Mouse (Mus musculus) large intestine, adult 2 months (tissue): ENCODE data around the gene Gart. TPM values are rescaled to one million over a fixed set of nuclear protein-coding genes. Genes with fewer than 3 reads are reported as not detected.

Experiments
- DNase-seq: peaks from one replicate; pipeline ENCODE4 v3.0.0-alpha.2; 2012; ENCODE audit warnings: low read depth, low spot score
- WGBS: fragments of 180-500 bp; shearing (Covaris S2); methylation state at CpG from one replicate; pipeline ENCODE4 v1.1.7; 2018; 5-methylcytosine and 5-hydroxymethylcytosine counted together
- polyA plus RNA-seq: library from polyadenylated mRNA; depleted of rRNA; stranded (reverse); fragments of >200 nt; gene quantifications from 2 replicates; pipeline ENCODE4 v1.2.3, GENCODE M21; 2012; rRNA removed

Gart gene
- polyA plus RNA-seq = 35.5 and 36.5 TPM in 2 replicates

DNA sequence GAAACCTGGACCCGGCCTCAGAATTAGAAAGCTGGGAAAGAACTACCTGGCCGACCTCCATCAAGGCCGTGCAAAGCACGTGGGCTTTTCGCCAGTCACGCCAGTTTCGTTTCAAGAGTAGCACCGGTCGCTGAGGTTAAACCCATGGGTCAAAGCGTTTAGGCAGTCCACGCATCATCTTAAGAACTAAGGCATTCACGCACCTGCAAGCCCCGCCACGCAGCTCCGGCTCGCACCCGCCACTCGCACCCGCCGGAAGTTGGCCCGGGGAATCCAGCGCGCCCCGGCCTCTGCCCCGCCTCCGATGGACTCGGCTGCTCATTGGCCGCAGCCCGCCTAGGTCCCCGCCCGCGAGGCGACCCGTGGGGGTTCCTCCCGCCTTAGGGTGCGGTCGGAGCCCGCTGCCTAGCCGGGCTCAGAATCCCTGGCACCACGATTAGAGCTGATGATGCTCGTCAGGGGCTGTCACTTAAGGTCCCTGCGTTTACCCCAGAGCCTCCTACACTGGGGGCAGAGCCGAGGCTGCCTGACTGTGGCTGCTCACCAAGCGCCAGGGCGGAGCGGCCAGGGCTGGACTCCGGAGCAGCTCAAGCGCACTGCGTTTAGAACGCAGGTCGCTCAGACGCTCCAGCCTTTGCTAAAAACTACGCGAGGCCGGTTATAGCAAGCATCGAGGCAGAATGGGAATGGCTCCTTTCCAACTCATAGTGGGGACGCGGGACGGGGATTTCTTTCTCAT is at the start of gene Gart:
Gart (minus strand) TSS at position 272 of the 739 bp plus-strand sequence.
- peak; percentile 64 for DNase-seq
- 1% methylated on average over 59 of the region's 59 CpGs for WGBS

- WGBS = 50% methylated on average over 8 of the region's 8 CpGs
- no peak for DNase-seq
Measured at GRCm38 (mm10) chr16:91695108-91695755, 48.5 kb upstream of the Gart start.

- WGBS = 36% methylated on average over 14 of the region's 14 CpGs
- DNase-seq = no peak
Measured at GRCm38 (mm10) chr16:91694455-91695084, 47.8 kb upstream of the Gart start.

DNA sequence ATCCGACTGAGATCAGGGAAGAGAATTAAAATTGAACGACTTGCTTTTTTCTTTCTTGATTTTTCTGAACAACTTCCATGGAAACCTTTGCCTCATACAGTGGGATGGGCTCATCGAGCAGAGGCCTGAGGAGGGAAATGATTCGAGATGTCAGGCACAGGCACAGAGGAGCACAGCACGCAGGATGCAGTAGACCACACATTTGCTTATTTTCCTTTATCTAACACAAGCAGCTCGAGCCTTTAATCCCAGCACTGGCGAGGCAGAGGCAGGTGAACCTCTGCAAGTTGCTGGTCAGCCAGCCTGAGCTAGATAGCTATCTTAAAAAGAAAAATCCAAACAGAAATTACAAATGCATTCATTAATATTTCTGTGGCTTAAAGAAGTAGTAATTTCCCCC is 43.0 kb upstream of the Gart start:
- DNase-seq = no peak
- 60% methylated on average over 7 of the region's 7 CpGs for WGBS

- peak; percentile 43 for DNase-seq
- WGBS = 1% methylated on average over 71 of the region's 71 CpGs
Measured at GRCm38 (mm10) chr16:91688619-91689334, 42.0 kb upstream of the Gart start, which contains the start of gene Donson. Donson (minus strand) TSS chr16:91688770.

DNA sequence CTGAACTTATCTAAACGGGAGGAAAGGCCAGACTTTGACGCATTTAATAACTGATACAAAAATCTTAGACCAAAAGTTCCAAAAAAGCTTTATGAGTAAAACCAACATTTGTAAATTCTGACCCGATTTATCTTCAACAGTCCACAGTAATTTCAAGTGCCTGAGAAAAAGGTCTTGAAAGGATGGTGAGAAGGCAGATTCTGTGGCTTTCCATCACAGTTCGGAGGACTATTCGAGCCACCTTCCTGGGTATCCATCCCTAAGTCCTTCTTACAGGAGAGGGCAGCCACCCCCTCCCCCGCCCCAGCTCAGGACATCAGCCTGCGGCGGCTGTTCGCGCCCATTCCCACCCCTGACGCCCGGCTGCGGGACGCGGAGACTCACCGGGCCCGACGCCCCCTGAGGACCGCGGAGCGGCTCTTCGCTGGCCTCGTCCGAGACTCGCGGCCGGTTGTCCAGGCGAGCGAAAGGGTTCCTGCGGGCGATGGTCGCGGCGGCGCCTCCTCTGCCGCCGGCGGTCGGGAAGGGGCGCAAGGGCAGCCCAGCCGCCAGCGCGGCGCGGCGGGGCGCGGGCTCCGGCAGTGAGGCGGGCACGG is 41.4 kb upstream of the Gart start:
- WGBS = 2% methylated on average over 51 of the region's 51 CpGs
- DNase-seq = no peak

GRCm38 (mm10) chr16:91686369-91686768 is 39.6 kb upstream of the Gart start:
- no peak for DNase-seq
- 76% methylated on average over 5 of the region's 5 CpGs for WGBS

GRCm38 (mm10) chr16:91685526-91685925 is 38.8 kb upstream of the Gart start:
- 32% methylated on average over 5 of the region's 5 CpGs for WGBS
- DNase-seq = peak; percentile 66

GRCm38 (mm10) chr16:91680656-91681055 is 33.9 kb upstream of the Gart start:
- no peak for DNase-seq
- 67% methylated on average over 5 of the region's 5 CpGs for WGBS

DNA sequence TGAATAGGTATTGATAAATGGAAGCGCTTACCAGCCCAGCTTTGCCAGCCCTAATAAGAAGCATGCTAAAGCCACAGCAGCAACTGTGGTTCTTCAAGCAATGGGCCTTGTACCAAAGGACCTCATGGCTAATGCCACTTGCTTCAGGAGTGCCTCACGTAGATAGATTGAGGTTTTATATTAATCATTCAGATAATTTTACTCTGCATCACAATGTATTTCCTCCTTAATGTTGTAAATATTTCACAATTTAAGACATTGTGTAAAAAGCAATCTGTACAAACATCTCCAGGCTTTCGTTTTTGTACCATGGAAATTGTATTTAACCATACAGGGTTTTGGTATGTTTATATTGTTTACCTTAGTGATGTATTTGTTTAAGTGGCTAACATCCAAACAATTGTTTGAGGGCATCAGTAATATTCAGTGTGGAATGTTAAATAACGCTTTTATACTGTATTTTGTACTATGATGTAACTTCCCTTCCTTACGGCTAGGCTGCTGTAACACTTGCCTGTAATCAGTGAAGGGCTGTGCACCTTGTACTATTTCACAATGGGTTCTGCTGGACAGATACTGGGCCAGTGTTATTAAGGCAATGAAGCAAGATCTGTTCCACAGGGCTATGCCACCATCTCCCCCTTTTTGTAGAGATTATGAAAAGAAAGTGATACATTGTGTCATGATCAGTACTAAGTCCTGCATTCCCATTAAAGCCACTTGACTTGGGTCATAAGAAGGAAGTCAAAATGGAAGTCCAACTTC is 31.6 kb upstream of the Gart start:
- no peak for DNase-seq
- 64% methylated on average over 5 of the region's 5 CpGs for WGBS

DNA sequence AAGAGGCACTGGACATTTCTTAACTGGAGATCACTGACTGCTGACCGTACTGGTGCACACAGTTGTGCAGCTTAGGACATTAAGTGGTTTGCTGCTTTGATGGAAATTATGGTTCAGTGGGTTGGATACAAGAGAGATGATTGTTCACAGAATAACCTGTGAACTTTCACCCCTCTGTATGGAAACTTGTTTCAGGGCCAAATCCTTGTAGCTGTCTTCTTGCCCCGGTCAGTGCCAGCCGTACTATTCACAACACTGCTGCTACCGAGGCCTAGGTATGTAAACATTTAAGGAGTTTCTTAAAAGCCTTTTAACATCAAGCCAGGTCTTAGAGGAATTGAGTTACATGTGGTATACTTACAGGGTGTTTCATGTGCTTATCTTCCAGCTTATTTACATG is 27.7 kb upstream of the Gart start:
- 40% methylated on average over 4 of the region's 4 CpGs for WGBS
- DNase-seq = no peak

- 65% methylated on average over 3 of the region's 3 CpGs for WGBS
- no peak for DNase-seq
Measured at GRCm38 (mm10) chr16:91663795-91664194, 17.0 kb upstream of the Gart start.

- 94% methylated on average over 16 of the region's 16 CpGs for WGBS
- DNase-seq = no peak
Measured at GRCm38 (mm10) chr16:91662336-91662735, 15.6 kb upstream of the Gart start.

DNA sequence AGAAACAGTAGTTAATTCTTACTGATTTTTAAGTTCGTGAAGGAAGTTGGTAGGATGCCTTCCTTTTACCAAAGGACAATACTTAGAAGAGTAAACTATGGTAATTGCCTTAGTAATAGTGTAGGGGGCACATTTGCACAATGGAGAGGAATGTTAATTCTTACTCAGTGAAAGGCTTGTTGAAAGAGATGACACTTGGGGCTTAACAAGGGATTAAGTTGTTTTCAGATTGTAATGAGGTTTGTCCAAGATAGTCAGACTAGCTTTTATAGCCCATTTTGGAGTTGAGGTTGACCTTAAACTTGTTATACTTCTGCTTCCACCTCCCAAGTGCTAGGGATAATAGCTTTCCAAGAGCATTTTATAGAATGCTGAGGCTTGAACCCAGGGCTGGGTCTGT is 14.6 kb upstream of the Gart start:
- DNase-seq = no peak
- 61% methylated on average over 1 of the region's 1 CpGs for WGBS

DNA sequence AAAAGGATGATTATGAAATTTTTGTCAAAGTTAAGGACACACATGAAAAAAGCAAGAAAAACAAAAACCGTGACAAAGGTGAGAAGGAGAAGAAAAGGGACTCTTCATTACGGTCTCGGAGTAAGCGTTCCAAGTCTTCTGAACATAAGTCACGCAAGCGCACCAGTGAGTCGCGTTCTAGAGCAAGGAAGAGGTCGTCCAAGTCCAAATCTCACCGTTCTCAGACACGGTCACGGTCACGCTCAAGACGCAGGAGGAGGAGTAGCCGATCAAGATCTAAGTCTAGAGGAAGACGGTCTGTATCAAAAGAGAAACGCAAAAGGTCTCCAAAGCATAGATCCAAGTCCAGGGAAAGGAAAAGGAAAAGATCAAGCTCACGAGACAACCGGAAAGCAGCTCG is 13.0 kb upstream of the Gart start:
- 97% methylated on average over 20 of the region's 20 CpGs for WGBS
- DNase-seq = no peak

- DNase-seq = no peak
- 96% methylated on average over 5 of the region's 5 CpGs for WGBS
Measured at GRCm38 (mm10) chr16:91658471-91658870, 11.7 kb upstream of the Gart start.

GRCm38 (mm10) chr16:91657285-91657684 is 10.5 kb upstream of the Gart start:
- DNase-seq = no peak

DNA sequence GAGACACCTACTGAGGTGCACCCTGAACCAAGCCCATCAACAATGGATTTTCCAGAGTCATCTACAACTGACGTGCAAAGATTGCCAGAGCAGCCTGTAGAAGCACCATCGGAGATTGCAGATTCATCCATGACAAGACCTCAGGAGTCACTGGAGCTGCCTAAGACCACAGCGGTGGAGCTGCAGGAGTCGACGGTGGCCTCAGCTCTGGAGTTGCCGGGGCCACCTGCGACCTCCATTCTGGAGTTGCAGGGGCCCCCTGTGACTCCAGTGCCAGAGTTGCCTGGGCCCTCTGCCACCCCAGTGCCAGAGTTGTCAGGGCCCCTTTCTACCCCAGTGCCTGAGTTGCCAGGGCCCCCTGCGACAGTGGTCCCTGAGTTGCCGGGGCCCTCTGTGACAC is 8.5 kb upstream of the Gart start:
- 95% methylated on average over 9 of the region's 9 CpGs for WGBS
- no peak for DNase-seq

More at GRCm38 (mm10) chr16:91657285-91657684, 10.5 kb upstream of the Gart start:
- WGBS = 98% methylated on average over 17 of the region's 17 CpGs

DNA sequence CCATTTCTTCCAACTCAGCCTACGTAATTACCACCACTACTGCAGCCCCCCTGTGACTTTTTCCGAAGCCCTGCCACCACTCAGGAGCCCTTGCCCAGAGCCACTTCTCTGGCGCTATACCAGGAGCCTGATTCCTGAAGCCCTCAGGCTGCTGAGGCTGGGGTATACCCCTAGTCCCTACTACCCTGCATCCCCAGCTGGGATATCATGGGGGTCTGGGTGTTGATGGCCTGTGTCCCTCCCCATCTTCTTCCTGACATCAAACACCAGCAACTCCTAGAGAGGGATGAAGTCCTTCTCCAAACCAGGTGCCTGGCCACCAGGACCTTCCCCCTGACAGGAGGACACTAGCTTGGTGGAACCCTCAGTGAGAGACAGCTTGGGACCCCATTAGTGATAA is 5.4 kb upstream of the Gart start:
- no peak for DNase-seq
- WGBS = 94% methylated on average over 3 of the region's 3 CpGs
